Mouse (Mus musculus) stomach, embryonic 14.5 days (tissue): ENCODE data around the gene Ephx1. TPM values are rescaled to one million over a fixed set of nuclear protein-coding genes. Genes with fewer than 3 reads are reported as not detected.

Experiments
- ATAC-seq: fragments of 200-750 bp; cut with Nextera tagmentation; 2 replicates; pipeline ENCODE4 v1.8.0; 2017; ENCODE audit warnings: low read depth, moderate TSS enrichment; ENCODE audit not compliant: insufficient number of reproducible peaks, insufficient read depth, low FRiP score
- H3K27ac ChIP-seq: fragments of 300-500 bp; sonication (generic); 2 replicates; pipeline ENCODE4 v1.5.1; 2014; ENCODE audit warnings: mild to moderate bottlenecking, low read length, moderate library complexity, mixed read lengths
- H3K27me3 ChIP-seq: fragments of 300-500 bp; sonication (generic); 2 replicates; pipeline ENCODE4 v1.6.1; 2014; ENCODE audit warnings: low read length, control low read depth, mixed read lengths; ENCODE audit not compliant: control insufficient read depth, insufficient read depth
- H3K36me3 ChIP-seq: fragments of 300-500 bp; sonication (generic); 2 replicates; pipeline ENCODE4 v1.6.1; 2014; ENCODE audit warnings: mild to moderate bottlenecking, control low read depth, low read length, moderate library complexity, mixed read lengths; ENCODE audit not compliant: control insufficient read depth, insufficient read depth
- H3K4me1 ChIP-seq: fragments of 300-500 bp; sonication (generic); 2 replicates; pipeline ENCODE4 v1.6.1; 2014; ENCODE audit warnings: low read length, control low read depth, mixed read lengths; ENCODE audit not compliant: control insufficient read depth, insufficient read depth
- H3K4me2 ChIP-seq: fragments of 300-500 bp; sonication (generic); replicated peaks from 2 replicates; pipeline ENCODE4 v1.6.1; 2014; ENCODE audit warnings: low read depth, low read length, control low read depth
- H3K4me3 ChIP-seq: fragments of 300-500 bp; sonication (generic); 2 replicates; pipeline ENCODE4 v1.5.1; 2014; ENCODE audit warnings: low read depth, low read length, control low read depth
- H3K9ac ChIP-seq: fragments of 300-500 bp; sonication (generic); replicated peaks from 2 replicates; pipeline ENCODE4 v1.6.1; 2014; ENCODE audit warnings: low read depth, mild to moderate bottlenecking, control low read depth, low read length, moderate library complexity, mixed read lengths
- H3K9me3 ChIP-seq: fragments of 300-500 bp; sonication (generic); 2 replicates; pipeline ENCODE4 v1.6.1; 2016; ENCODE audit warnings: low read depth, low read length, control low read depth; ENCODE audit not compliant: control insufficient read depth
- WGBS: fragments of 180-500 bp; shearing (Covaris S2); extraction: QIAGEN DNeasy Blood & Tissue Kit; methylation state at CpG from one replicate; pipeline ENCODE4 v1.1.7; 2014; 5-methylcytosine and 5-hydroxymethylcytosine counted together
- polyA plus RNA-seq: library from polyadenylated mRNA; unstranded; fragments of >200 nt; fragmentation: Nextera tagmentation; extraction: Ambion mirVana; gene quantifications from 2 replicates; pipeline ENCODE4 v1.2.1, GENCODE M21; 2014

Gene Ephx1
- polyA plus RNA-seq, 1 experiment from 2014 or later, result 6.4 TPM

- no peak for ATAC-seq
- no peaks in the 10 kb centered on the region for H3K9me3 ChIP-seq
- H3K27me3 ChIP-seq, result no peaks in the 10 kb centered on the region
- 82% methylated on average over 3 of the region's 3 CpGs for WGBS
- peaks cover 41% of the 10 kb centered on the region for H3K36me3 ChIP-seq
- no peak overlapping the region for H3K9ac ChIP-seq
- no peak overlapping the region for H3K27ac ChIP-seq
- H3K4me1 ChIP-seq, result no peaks in the 10 kb centered on the region
- H3K4me2 ChIP-seq, result no peak overlapping the region
- H3K4me3 ChIP-seq, result no peak overlapping the region
Measured at GRCm38 (mm10) chr1:180957989-180958388, 62.7 kb downstream of the Ephx1 start.

GRCm38 (mm10) chr1:180956973-180957381 lies 63.7 kb downstream of the Ephx1 start:
- WGBS, result 76% methylated on average over 8 of the region's 8 CpGs
- ATAC-seq, result no peak

GRCm38 (mm10) chr1:180956401-180956800 lies 64.3 kb downstream of the Ephx1 start:
- Histone ChIP-seq H3K27ac (no peak overlapping the region), H3K9ac (no peak overlapping the region), H3K9me3 (no peaks in the 10 kb centered on the region), H3K4me2 (no peak overlapping the region), H3K4me1 (no peaks in the 10 kb centered on the region), H3K4me3 (no peak overlapping the region), H3K36me3 (peaks cover 29% of the 10 kb centered on the region), H3K27me3 (no peaks in the 10 kb centered on the region)
- no peak for ATAC-seq
- 92% methylated on average over 8 of the region's 8 CpGs for WGBS

More at GRCm38 (mm10) chr1:180956973-180957381, 63.7 kb downstream of the Ephx1 start:
- H3K4me2 ChIP-seq, result no peak overlapping the region
- H3K27me3 ChIP-seq, result no peaks in the 10 kb centered on the region
- H3K36me3 ChIP-seq, result peaks cover 33% of the 10 kb centered on the region
- H3K27ac ChIP-seq, result no peak overlapping the region
- H3K4me1 ChIP-seq, result no peaks in the 10 kb centered on the region
- no peaks in the 10 kb centered on the region for H3K9me3 ChIP-seq
- H3K4me3 ChIP-seq, result no peak overlapping the region
- H3K9ac ChIP-seq, result no peak overlapping the region

- no peaks in the 10 kb centered on the region for H3K4me1 ChIP-seq
- no peaks in the 10 kb centered on the region for H3K9me3 ChIP-seq
- H3K4me2 ChIP-seq, result no peak overlapping the region
- no peak overlapping the region for H3K4me3 ChIP-seq
- ATAC-seq, result no peak
- peak overlapping the region; percentile 71 for H3K27ac ChIP-seq
- H3K36me3 ChIP-seq, result peaks cover 21% of the 10 kb centered on the region; the same call in 1 of the 2 replicates
- H3K9ac ChIP-seq, result no peak overlapping the region
- H3K27me3 ChIP-seq, result no peaks in the 10 kb centered on the region
- WGBS, result 80% methylated on average over 5 of the region's 5 CpGs
Measured at GRCm38 (mm10) chr1:180952808-180953207, 67.9 kb downstream of the Ephx1 start.

DNA sequence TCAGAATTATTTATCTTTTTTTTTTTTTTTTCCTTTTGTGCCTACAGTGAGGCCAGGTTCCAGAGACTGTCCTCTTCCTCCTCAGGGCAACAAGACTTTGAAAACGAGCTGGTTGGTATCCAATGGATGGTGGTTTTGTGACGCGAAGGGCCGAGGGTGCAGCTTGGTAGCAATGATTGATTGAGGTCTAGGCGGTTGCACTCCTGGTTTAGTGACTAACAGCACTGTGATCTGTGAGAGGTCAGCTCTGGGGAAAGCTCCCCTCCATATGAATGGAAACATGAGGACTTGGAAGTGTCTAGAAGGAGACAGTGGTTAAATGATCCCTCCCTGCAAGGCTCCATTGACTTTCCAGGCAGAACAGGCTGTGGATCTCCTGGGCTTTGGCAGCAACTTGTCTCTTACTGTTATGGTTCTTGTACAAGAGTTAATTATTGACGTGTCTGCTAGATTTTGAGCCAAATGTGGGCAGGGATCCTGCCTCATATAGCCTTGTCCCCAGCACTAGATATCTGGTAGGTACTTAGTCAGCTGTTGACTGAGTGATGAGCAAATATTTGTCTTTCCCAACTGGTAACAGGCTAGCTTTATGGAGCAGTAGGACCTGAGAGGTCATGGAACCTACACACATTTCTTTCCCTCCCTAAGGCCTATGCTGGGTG lies 68.5 kb downstream of the Ephx1 start:
- Histone ChIP-seq H3K9ac (no peak overlapping the region), H3K4me1 (no peaks in the 10 kb centered on the region), H3K36me3 (peaks cover 22% of the 10 kb centered on the region; the same call in 1 of the 2 replicates), H3K27me3 (no peaks in the 10 kb centered on the region), H3K27ac (peak overlapping the region; percentile 71), H3K4me2 (no peak overlapping the region), H3K9me3 (no peaks in the 10 kb centered on the region), H3K4me3 (no peak overlapping the region)
- WGBS, result 41% methylated on average over 6 of the region's 6 CpGs
- peak; percentile 91 for ATAC-seq

DNA sequence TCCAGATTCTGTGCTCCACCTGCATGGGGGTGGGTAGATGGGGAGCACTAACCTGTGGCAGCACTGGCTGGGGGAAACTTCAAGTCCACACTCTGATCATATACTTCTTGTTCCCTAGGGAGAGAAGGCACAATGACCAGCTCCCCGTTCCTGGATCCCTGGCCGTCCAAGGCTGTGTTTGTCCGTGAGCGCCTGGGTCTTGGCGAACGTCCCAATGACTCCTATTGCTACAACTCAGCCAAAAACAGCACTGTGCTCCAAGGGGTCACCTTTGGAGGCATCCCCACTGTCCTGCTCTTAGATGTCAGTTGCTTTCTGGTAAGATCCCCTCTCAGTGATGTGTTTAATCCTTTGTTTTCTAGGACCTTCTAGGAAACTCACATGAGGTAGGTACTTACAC lies 74.3 kb downstream of the Ephx1 start:
- H3K9me3 ChIP-seq, result no peaks in the 10 kb centered on the region
- 88% methylated on average over 6 of the region's 6 CpGs for WGBS
- no peak overlapping the region for H3K4me3 ChIP-seq
- peaks cover 20% of the 10 kb centered on the region for H3K4me1 ChIP-seq
- H3K9ac ChIP-seq, result no peak overlapping the region
- H3K36me3 ChIP-seq, result peaks cover 11% of the 10 kb centered on the region; the same call in 1 of the 2 replicates
- no peak for ATAC-seq
- H3K27me3 ChIP-seq, result no peaks in the 10 kb centered on the region
- no peak overlapping the region for H3K27ac ChIP-seq
- no peak overlapping the region for H3K4me2 ChIP-seq

- Histone ChIP-seq H3K4me1 (peaks cover 27% of the 10 kb centered on the region), H3K36me3 (peaks cover 11% of the 10 kb centered on the region; the same call in 1 of the 2 replicates), H3K4me2 (peak overlapping the region; percentile 34), H3K9ac (no peak overlapping the region), H3K9me3 (no peaks in the 10 kb centered on the region), H3K27me3 (no peaks in the 10 kb centered on the region), H3K27ac (peak overlapping the region; percentile 70), H3K4me3 (peak overlapping the region; percentile 3; the same call in 1 of the 2 replicates)
- 22% methylated on average over 20 of the region's 20 CpGs for WGBS
- peak; percentile 84 for ATAC-seq
Measured at GRCm38 (mm10) chr1:180945001-180945980, 75.4 kb downstream of the Ephx1 start.

- H3K27me3 ChIP-seq, result no peaks in the 10 kb centered on the region
- H3K9ac ChIP-seq, result no peak overlapping the region
- H3K27ac ChIP-seq, result peak overlapping the region; percentile 70; the same call in 1 of the 2 replicates
- H3K4me2 ChIP-seq, result peak overlapping the region; percentile 34; the same call in 1 of the 2 replicates
- no peak for ATAC-seq
- 80% methylated on average over 4 of the region's 4 CpGs for WGBS
- H3K4me1 ChIP-seq, result peaks cover 27% of the 10 kb centered on the region
- H3K9me3 ChIP-seq, result no peaks in the 10 kb centered on the region
- H3K4me3 ChIP-seq, result no peak overlapping the region
- H3K36me3 ChIP-seq, result peaks cover 7% of the 10 kb centered on the region; the same call in 1 of the 2 replicates
Measured at GRCm38 (mm10) chr1:180944553-180944952, 76.2 kb downstream of the Ephx1 start.
